Mouse (Mus musculus): Measurements from ENCODE around the gene Prkcb.

GRCm38 (mm10) chr7:122245976-122246375 lies 42.6 kb upstream of the Prkcb start:
- TF ChIP-seq CTCF (IDR thresholded peaks at IDR 0.05; ENCODE audit: insufficient read depth, low read length) = no peak
- TF ChIP-seq POLR2A (IDR thresholded peaks at IDR 0.05; ENCODE audit: borderline replicate concordance, extremely low read depth, low read depth, low read length) = no peak

Measured in lung, adult 2 months (tissue).